ENCODE assay signal across 8 mouse cellular contexts in the genomic region with DNA sequence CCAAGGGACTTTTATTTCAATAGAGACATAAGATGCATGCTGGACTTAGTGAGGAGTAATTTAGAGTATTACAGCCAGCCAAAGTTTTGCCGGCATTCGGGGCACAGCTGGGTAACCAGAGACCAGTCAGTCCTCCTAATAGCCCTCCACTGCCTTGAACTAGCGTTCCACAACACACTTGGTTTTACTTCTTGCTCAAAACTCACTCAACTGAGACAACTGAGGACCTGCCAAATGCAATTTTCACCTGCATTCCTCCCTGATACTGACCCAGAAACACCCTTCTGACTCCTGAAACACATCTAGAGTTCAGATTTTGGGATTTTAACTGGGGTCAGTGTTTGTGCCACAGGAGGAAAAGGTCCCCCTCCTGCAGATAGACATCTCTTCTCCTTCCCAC. TPM values are rescaled to one million over a fixed set of nuclear protein-coding genes. Genes with fewer than 3 reads are reported as not detected.
A peak's percentile ranks its signal among the peaks of the same experiment; 100 is the strongest.
DNase-seq lines count a peak whose midpoint lies in the region; ATAC-seq and TF ChIP-seq lines count a peak whose summit lies in the region.

No protein-coding gene starts in this region.

- no peak for ATAC-seq in lung, embryonic 15.5 days (ENCODE audit: borderline replicate concordance, extremely low read depth, low FRiP score, low TSS enrichment)
- no peak for ATAC-seq in forebrain, embryonic 16.5 days
- no peak for ATAC-seq in granulocyte monocyte progenitor cell, adult 5-6 weeks (replicated peaks; ENCODE audit: poor library complexity, severe bottlenecking)

- no peak overlapping the region for H3K9ac ChIP-seq in lung, embryonic 15.5 days
- no peak overlapping the region for H3K9ac ChIP-seq in forebrain, embryonic 16.5 days (replicated peaks; ENCODE audit: low read depth, low read length)

- no peak for TF ChIP-seq CTCF in small intestine, adult 2 months (IDR thresholded peaks at IDR 0.05; ENCODE audit: extremely low read depth, insufficient read length, insufficient replicate concordance, low read depth, low read length)

- no peak overlapping the region for H3K27ac ChIP-seq in lung, embryonic 15.5 days
- H3K27ac ChIP-seq in forebrain, embryonic 16.5 days (ENCODE audit: low read length) = no peak overlapping the region
- peak overlapping the region; percentile 83 for H3K27ac ChIP-seq in small intestine, adult 2 months (ENCODE audit: insufficient read depth, low read depth, low read length)

- 57% methylated on average over 3 of the region's 3 CpGs for WGBS in lung, embryonic 15.5 days
- WGBS in forebrain, embryonic 16.5 days = 55% methylated on average over 3 of the region's 3 CpGs
- 13% methylated on average over 3 of the region's 3 CpGs for WGBS in small intestine, adult 2 months

- H3K4me3 ChIP-seq in lung, embryonic 15.5 days = peak overlapping the region; percentile 60
- H3K4me3 ChIP-seq in forebrain, embryonic 16.5 days (replicated peaks; ENCODE audit: low read length) = peak overlapping the region; percentile 71
- peak overlapping the region; percentile 61 for H3K4me3 ChIP-seq in small intestine, adult 2 months (ENCODE audit: low read depth, low read length)

- H3K4me2 ChIP-seq in lung, embryonic 15.5 days = peak overlapping the region; percentile 96
- peak overlapping the region; percentile 97 for H3K4me2 ChIP-seq in forebrain, embryonic 16.5 days (ENCODE audit: low read length)

- H3K36me3 ChIP-seq in lung, embryonic 15.5 days = no peaks in the 10 kb centered on the region
- H3K36me3 ChIP-seq in forebrain, embryonic 16.5 days (ENCODE audit: control insufficient read depth, insufficient read depth) = no peaks in the 10 kb centered on the region
- peaks cover 3% of the 10 kb centered on the region for H3K36me3 ChIP-seq in small intestine, adult 2 months (ENCODE audit: control insufficient read depth, insufficient read depth, low read length)

- H3K27me3 ChIP-seq in lung, embryonic 15.5 days = peaks cover 53% of the 10 kb centered on the region
- H3K27me3 ChIP-seq in forebrain, embryonic 16.5 days (replicated peaks; ENCODE audit: control insufficient read depth, insufficient read depth, low read length) = peaks cover 27% of the 10 kb centered on the region
- H3K27me3 ChIP-seq in small intestine, adult 2 months (ENCODE audit: control insufficient read depth, insufficient read depth, low read length) = no peaks in the 10 kb centered on the region

- no peaks in the 10 kb centered on the region for H3K9me3 ChIP-seq in lung, embryonic 15.5 days
- no peaks in the 10 kb centered on the region for H3K9me3 ChIP-seq in forebrain, embryonic 16.5 days (ENCODE audit: control insufficient read depth, low read length)

- no peak for TF ChIP-seq POLR2A in small intestine, adult 2 months (IDR thresholded peaks at IDR 0.05; ENCODE audit: low read depth, low read length)

- H3K4me1 ChIP-seq in lung, embryonic 15.5 days = peaks cover 11% of the 10 kb centered on the region; the same call in 1 of the 2 replicates
- peaks cover 7% of the 10 kb centered on the region for H3K4me1 ChIP-seq in forebrain, embryonic 16.5 days (replicated peaks; ENCODE audit: control insufficient read depth, insufficient read depth, low read length)
- H3K4me1 ChIP-seq in small intestine, adult 2 months (ENCODE audit: control insufficient read depth, insufficient read depth, insufficient read length, low read length) = peaks cover 23% of the 10 kb centered on the region; the same call in 1 of the 2 replicates

- DNase-seq in lung, adult 18-20 months = no peak
- peak; percentile 21 for DNase-seq in kidney, postnatal 10 days
- no peak for DNase-seq in urinary bladder, postnatal 36 days (ENCODE audit: low spot score in 2 of 2)
- no peak for DNase-seq in left cerebral cortex, adult 11 months (ENCODE audit: low spot score)

RNA-seq across cellular contexts. Expression of a gene that starts 1.3 kb away (rescaled TPM):
- 8.9 and 10.2 TPM in 2 replicates for polyA plus RNA-seq in lung, embryonic 15.5 days (2015; fragmentation: Nextera tagmentation; extraction: Ambion mirVana)
- 12.7 and 17.1 TPM in 2 replicates for polyA plus RNA-seq in forebrain, embryonic 16.5 days (2015; fragmentation: Nextera tagmentation; extraction: Ambion mirVana)
- polyA plus RNA-seq in small intestine, adult 2 months (2012; rRNA removed) = 57.9 and 89.2 TPM in 2 replicates
- 1.8 and 3.6 TPM in 2 replicates for total RNA-seq in granulocyte monocyte progenitor cell, adult 5-6 weeks (2014; fragmentation: Nextera tagmentation)
- 1.3 and 2.1 TPM in 2 replicates for total RNA-seq in granulocyte monocyte progenitor cell, adult 5-6 weeks (2017)

RNA-seq across cellular contexts. Expression of a gene that starts 37.3 kb away (rescaled TPM):
- 24.6 and 24.8 TPM in 2 replicates for polyA plus RNA-seq in lung, embryonic 15.5 days (2015; fragmentation: Nextera tagmentation; extraction: Ambion mirVana)
- 13.2 and 13.4 TPM in 2 replicates for polyA plus RNA-seq in forebrain, embryonic 16.5 days (2015; fragmentation: Nextera tagmentation; extraction: Ambion mirVana)
- polyA plus RNA-seq in small intestine, adult 2 months (2012; rRNA removed) = 2.7 and 3.7 TPM in 2 replicates
- 15.0 and 17.0 TPM in 2 replicates for total RNA-seq in granulocyte monocyte progenitor cell, adult 5-6 weeks (2014; fragmentation: Nextera tagmentation)
- 7.4 and 14.6 TPM in 2 replicates for total RNA-seq in granulocyte monocyte progenitor cell, adult 5-6 weeks (2017)

RNA-seq across cellular contexts. Expression of a gene that starts 58.5 kb away (rescaled TPM):
- 469 and 488 TPM in 2 replicates for polyA plus RNA-seq in lung, embryonic 15.5 days (2015; fragmentation: Nextera tagmentation; extraction: Ambion mirVana)
- polyA plus RNA-seq in forebrain, embryonic 16.5 days (2015; fragmentation: Nextera tagmentation; extraction: Ambion mirVana) = 409 and 411 TPM in 2 replicates
- 45.6 and 60.5 TPM in 2 replicates for polyA plus RNA-seq in small intestine, adult 2 months (2012; rRNA removed)
- 723 and 784 TPM in 2 replicates for total RNA-seq in granulocyte monocyte progenitor cell, adult 5-6 weeks (2014; fragmentation: Nextera tagmentation)
- 360 and 561 TPM in 2 replicates for total RNA-seq in granulocyte monocyte progenitor cell, adult 5-6 weeks (2017)

RNA-seq across cellular contexts. Expression of a gene that starts 58.7 kb away (rescaled TPM):
- polyA plus RNA-seq in lung, embryonic 15.5 days (2015; fragmentation: Nextera tagmentation; extraction: Ambion mirVana) = 70.9 and 71.5 TPM in 2 replicates
- 67.0 and 71.0 TPM in 2 replicates for polyA plus RNA-seq in forebrain, embryonic 16.5 days (2015; fragmentation: Nextera tagmentation; extraction: Ambion mirVana)
- 43.2 and 64.7 TPM in 2 replicates for polyA plus RNA-seq in small intestine, adult 2 months (2012; rRNA removed)
- 17.9 and 24.3 TPM in 2 replicates for total RNA-seq in granulocyte monocyte progenitor cell, adult 5-6 weeks (2014; fragmentation: Nextera tagmentation)
- 19.2 and 20.7 TPM in 2 replicates for total RNA-seq in granulocyte monocyte progenitor cell, adult 5-6 weeks (2017)
